Mouse (Mus musculus) stomach, postnatal 0 days (tissue): ENCODE results near the gene Ell. TPM values are rescaled to one million over a fixed set of nuclear protein-coding genes. Genes with fewer than 3 reads are reported as not detected.
A peak's percentile ranks its signal among the peaks of the same experiment; 100 is the strongest.

Experiments used
- ATAC-seq: fragments of 200-750 bp; cut with Nextera tagmentation; 2 replicates; pipeline ENCODE4 v1.8.0; 2017; ENCODE audit not compliant: low FRiP score, low TSS enrichment
- DNase-seq: peaks from one replicate; pipeline ENCODE4 v3.0.0-alpha.2; 2016; ENCODE audit warnings: low spot score
- H3K27ac ChIP-seq: fragments of 300-500 bp; sonication (generic); replicated peaks from 2 replicates; pipeline ENCODE4 v1.5.1; 2014; ENCODE audit warnings: mild to moderate bottlenecking, control low read depth
- H3K27me3 ChIP-seq: fragments of 300-500 bp; sonication (generic); 2 replicates; pipeline ENCODE4 v1.6.1; 2014; ENCODE audit warnings: low read length; ENCODE audit not compliant: control insufficient read depth, insufficient read depth
- H3K36me3 ChIP-seq: fragments of 300-500 bp; sonication (generic); 2 replicates; pipeline ENCODE4 v1.6.1; 2014; ENCODE audit warnings: low read length, mixed read lengths; ENCODE audit not compliant: control insufficient read depth, insufficient read depth
- H3K4me1 ChIP-seq: fragments of 300-500 bp; sonication (generic); replicated peaks from 2 replicates; pipeline ENCODE4 v1.6.1; 2014; ENCODE audit warnings: antibody characterized with exemption; ENCODE audit not compliant: control insufficient read depth, insufficient read depth
- H3K4me2 ChIP-seq: fragments of 300-500 bp; sonication (generic); replicated peaks from 2 replicates; pipeline ENCODE4 v1.6.1; 2014; ENCODE audit warnings: low read depth, mild to moderate bottlenecking, control low read depth, moderate library complexity
- H3K4me3 ChIP-seq: fragments of 300-500 bp; sonication (generic); 2 replicates; pipeline ENCODE4 v1.5.1; 2014; ENCODE audit warnings: low read depth, low read length, control low read depth
- H3K9ac ChIP-seq: fragments of 300-500 bp; sonication (generic); 2 replicates; pipeline ENCODE4 v1.6.1; 2014; ENCODE audit warnings: mild to moderate bottlenecking, low read length, control low read depth, mixed read lengths
- H3K9me3 ChIP-seq: fragments of 300-500 bp; sonication (generic); 2 replicates; pipeline ENCODE4 v1.6.1; 2016; ENCODE audit warnings: low read length; ENCODE audit not compliant: control insufficient read depth
- CTCF ChIP-seq: IDR thresholded peaks from 2 replicates; pipeline ENCODE4 v1.5.1; 2016; ENCODE audit warnings: antibody characterized with exemption, low read depth, mild to moderate bottlenecking, moderate library complexity
- EP300 ChIP-seq: optimal IDR thresholded peaks from 2 replicates; pipeline ENCODE3; 2016; ENCODE audit warnings: antibody characterized with exemption
- WGBS: fragments of 180-500 bp; shearing (Covaris S2); extraction: QIAGEN DNeasy Blood & Tissue Kit; methylation state at CpG from one replicate; pipeline ENCODE4 v1.1.7; 2014; 5-methylcytosine and 5-hydroxymethylcytosine counted together
- polyA plus RNA-seq: library from polyadenylated mRNA; unstranded; fragments of >200 nt; fragmentation: Nextera tagmentation; extraction: Ambion mirVana; gene quantifications from 2 replicates; pipeline ENCODE4 v1.2.1, GENCODE M21; 2015

The Ell gene
- polyA plus RNA-seq, 1 experiment from 2014 or later, result 11.1 TPM

DNA sequence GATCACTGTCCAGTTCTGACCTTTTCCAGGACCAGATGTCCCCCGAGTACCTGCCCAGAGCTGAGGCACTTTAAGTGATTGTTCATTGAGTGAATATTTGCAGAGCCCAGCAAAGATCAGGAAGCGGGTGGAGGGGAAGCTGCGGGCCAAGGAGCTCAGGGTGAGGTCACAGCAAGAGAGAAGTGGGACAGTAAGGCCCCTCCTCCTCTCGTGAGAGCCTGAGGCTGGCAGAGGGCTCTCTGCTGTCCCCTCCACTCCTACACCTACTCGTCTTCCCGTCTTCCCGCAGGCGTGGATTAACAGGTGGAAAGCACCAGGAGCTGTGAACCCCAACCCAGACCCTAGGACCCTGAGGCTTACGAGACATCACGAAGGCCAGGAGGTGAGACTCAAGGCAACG is 77.4 kb downstream of the Ell start:
- no peak overlapping the region for H3K4me2 ChIP-seq
- H3K4me3 ChIP-seq, result no peak overlapping the region
- no peaks in the 10 kb centered on the region for H3K36me3 ChIP-seq
- no peaks in the 10 kb centered on the region for H3K4me1 ChIP-seq
- TF ChIP-seq EP300 (no peak), CTCF (no peak)
- no peaks in the 10 kb centered on the region for H3K9me3 ChIP-seq
- no peak overlapping the region for H3K9ac ChIP-seq
- no peaks in the 10 kb centered on the region for H3K27me3 ChIP-seq
- no peak overlapping the region for H3K27ac ChIP-seq
- ATAC-seq (no peak), DNase-seq (no peak)
- 56% methylated on average over 11 of the region's 11 CpGs for WGBS

DNA sequence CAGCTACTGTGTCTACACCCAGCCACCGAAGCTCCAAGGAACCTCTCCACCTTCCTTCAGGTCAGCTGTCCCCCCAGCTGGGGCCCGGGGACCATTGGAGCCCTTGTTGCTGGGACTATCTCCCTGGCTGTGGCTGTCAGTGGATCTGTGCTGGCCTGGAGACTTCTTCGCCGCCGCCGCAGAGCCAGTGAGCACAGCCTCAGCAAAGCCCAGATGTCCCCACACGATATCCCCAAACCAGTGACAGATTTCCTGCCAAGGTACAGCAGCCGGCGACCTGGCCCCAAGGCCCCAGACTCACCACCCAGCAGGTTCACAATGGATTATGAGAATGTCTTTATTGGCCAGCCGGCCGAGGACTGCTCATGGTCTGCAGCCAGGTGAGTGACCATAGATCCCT is 78.7 kb downstream of the Ell start:
- Histone ChIP-seq H3K27me3 (no peaks in the 10 kb centered on the region), H3K4me2 (no peak overlapping the region), H3K9ac (no peak overlapping the region), H3K4me3 (no peak overlapping the region), H3K27ac (no peak overlapping the region), H3K36me3 (no peaks in the 10 kb centered on the region), H3K9me3 (no peaks in the 10 kb centered on the region), H3K4me1 (no peaks in the 10 kb centered on the region)
- WGBS, result 84% methylated on average over 11 of the region's 11 CpGs
- DNase-seq (no peak), ATAC-seq (no peak)
- TF ChIP-seq CTCF, result no peak

DNA sequence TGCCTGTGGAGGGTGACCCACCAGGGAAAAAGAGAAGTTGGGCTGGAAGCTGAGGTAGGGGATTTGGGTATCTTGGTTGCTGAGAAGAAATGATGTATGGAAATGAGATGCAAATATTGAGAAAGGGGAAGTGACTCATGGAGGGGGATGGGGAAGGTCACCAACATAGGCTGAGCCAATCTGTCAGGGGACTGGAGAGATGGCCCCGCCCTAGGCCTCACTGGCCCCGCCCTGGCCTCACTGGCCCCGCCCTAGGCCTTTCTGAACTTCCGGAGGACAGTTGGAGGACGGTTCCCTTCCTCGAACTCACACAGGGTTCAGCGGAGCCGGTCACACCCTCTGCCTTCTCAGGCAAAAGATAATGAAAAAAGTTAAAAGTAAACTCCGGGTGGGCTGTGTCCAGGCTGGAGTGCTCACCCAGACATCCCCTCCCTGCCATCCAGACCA is 79.7 kb downstream of the Ell start:
- 38% methylated on average over 9 of the region's 9 CpGs for WGBS
- DNase-seq, result peak; percentile 79
- Histone ChIP-seq H3K4me1 (no peaks in the 10 kb centered on the region), H3K4me2 (no peak overlapping the region), H3K9me3 (no peaks in the 10 kb centered on the region), H3K4me3 (no peak overlapping the region), H3K9ac (no peak overlapping the region), H3K27me3 (no peaks in the 10 kb centered on the region), H3K36me3 (no peaks in the 10 kb centered on the region), H3K27ac (no peak overlapping the region)
- peak; percentile 85 for ATAC-seq
- no peak for TF ChIP-seq CTCF
- no peak for TF ChIP-seq EP300

DNA sequence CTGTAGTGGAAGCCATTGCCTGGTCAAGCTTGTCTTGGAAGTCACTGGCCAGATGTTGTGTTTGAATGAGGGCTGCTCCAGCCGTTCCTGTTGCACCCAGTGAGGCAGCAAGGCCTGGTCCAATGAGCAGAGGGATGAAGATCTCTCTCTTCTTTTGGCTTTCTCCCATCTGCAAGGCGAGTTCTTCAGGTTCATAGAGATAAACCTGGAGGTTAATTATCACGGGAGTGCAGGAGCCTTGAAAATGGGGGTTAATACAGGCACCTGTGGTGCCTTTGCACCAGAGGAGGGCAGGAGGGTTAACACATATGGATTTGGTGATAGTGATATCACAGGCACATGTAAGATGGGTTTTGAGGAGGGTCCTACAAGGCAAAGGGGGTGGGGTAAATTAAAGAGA is 83.0 kb downstream of the Ell start:
- no peak overlapping the region for H3K4me2 ChIP-seq
- ATAC-seq (no peak), DNase-seq (no peak)
- H3K9me3 ChIP-seq, result no peaks in the 10 kb centered on the region
- no peak overlapping the region for H3K9ac ChIP-seq
- H3K4me3 ChIP-seq, result no peak overlapping the region
- H3K27me3 ChIP-seq, result no peaks in the 10 kb centered on the region
- H3K36me3 ChIP-seq, result no peaks in the 10 kb centered on the region
- no peak overlapping the region for H3K27ac ChIP-seq
- WGBS, result 43% methylated on average over 3 of the region's 3 CpGs
- no peaks in the 10 kb centered on the region for H3K4me1 ChIP-seq
- no peak for TF ChIP-seq CTCF
- no peak for TF ChIP-seq EP300

DNA sequence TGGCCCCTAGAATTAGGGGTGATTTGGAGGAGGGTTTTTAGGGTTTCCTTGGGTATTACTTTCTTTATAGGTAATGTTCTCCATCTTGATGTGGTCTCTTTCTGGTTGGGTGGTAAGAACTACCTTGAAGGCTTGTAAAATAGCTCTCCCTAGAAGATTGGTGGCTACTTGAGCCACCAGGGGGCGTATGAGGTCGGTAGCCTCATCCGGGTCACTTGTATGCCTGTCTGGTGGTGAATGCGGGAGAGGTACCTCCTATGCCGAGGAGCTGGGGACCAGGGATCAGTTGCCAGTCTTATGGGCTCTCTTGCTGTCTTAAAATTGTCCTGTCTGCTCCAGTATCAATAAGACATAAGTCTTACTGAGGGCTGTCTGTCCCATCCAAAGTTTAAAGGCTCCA is 85.8 kb downstream of the Ell start:
- Histone ChIP-seq H3K9ac (no peak overlapping the region), H3K27ac (no peak overlapping the region)

DNA sequence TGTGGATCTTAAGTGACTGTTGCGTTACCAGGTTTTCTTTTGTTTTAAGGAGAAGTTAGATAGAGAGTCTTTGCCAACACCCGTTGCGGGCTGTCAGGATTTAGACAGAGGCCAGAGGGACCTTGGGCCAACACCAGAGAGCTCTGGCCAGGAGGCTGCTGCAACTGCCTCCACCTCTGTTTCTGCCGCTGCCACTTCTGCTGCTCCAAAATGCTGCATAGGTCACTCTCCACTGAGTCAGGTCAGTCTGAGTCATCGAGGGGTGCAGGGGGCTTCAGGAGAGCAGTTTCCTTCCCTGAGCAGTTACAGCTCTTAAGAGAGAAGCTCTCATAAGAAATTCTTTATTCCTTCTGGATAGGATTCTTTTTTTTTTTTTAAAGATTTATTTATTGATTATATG is 87.8 kb downstream of the Ell start:
- 79% methylated on average over 5 of the region's 5 CpGs for WGBS
- ATAC-seq, result no peak

More for the DNA sequence above, 85.8 kb downstream of the Ell start:
- H3K9me3 ChIP-seq, result no peaks in the 10 kb centered on the region
- peaks cover 4% of the 10 kb centered on the region; the same call in 1 of the 2 replicates for H3K4me1 ChIP-seq
- DNase-seq, result peak; percentile 73
- no peak overlapping the region for H3K4me3 ChIP-seq
- no peak overlapping the region for H3K4me2 ChIP-seq
- no peaks in the 10 kb centered on the region for H3K27me3 ChIP-seq
- TF ChIP-seq EP300 (no peak), CTCF (peak; percentile 77)
- no peaks in the 10 kb centered on the region for H3K36me3 ChIP-seq
- ATAC-seq, result no peak
- 12% methylated on average over 5 of the region's 5 CpGs for WGBS

More for the DNA sequence above, 87.8 kb downstream of the Ell start:
- no peak for DNase-seq
- TF ChIP-seq EP300, result no peak
- no peak for TF ChIP-seq CTCF
- H3K4me3 ChIP-seq, result no peak overlapping the region
- H3K9me3 ChIP-seq, result no peaks in the 10 kb centered on the region
- H3K9ac ChIP-seq, result no peak overlapping the region
- no peaks in the 10 kb centered on the region for H3K27me3 ChIP-seq
- peaks cover 7% of the 10 kb centered on the region; the same call in 1 of the 2 replicates for H3K4me1 ChIP-seq
- no peak overlapping the region for H3K27ac ChIP-seq
- no peaks in the 10 kb centered on the region for H3K36me3 ChIP-seq
- H3K4me2 ChIP-seq, result no peak overlapping the region
